Mouse (Mus musculus): ENCODE measurements around the gene Slc16a4. TPM values are rescaled to one million over a fixed set of nuclear protein-coding genes. Genes with fewer than 3 reads are reported as not detected.

Gene Slc16a4
- polyA plus RNA-seq (2015; fragmentation: Nextera tagmentation; extraction: Ambion mirVana): 0.30 and 0.39 TPM in 2 replicates

DNA sequence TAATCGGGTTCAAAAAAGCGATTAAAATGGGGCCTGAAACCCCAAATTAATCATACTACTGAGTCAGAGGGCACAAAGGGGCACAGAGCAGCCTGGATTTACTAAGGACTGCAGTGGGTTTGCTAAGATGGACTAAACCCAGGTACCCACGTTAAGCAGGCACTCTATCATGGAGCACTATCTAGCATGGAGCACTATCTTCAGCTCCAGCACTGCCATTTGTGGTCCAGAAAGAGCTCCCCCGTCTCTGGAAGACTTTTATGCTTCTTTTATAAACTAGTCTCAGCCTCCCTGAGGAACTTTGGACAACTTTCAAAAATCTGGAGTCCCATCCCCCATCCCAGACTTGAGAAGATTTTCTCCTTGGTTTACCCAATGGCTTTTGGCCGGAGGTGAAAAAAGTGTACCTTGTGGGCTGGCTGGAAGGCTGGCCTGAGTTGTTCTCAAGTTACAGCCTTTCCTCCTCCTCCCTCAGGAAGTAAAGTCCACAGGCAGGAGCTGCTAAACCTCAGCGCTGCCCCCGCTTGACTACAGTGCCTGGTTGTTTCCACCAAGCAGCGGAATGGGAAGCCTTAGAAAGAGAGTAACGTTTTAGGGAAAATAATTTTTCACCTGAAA lies at the start of gene Slc16a4:
Slc16a4 (plus strand) TSS at position 467 of the 618 bp plus-strand sequence.
- no peak for ATAC-seq (ENCODE audit: low read depth)
- Histone ChIP-seq H3K9ac (ENCODE audit: low read depth, low read length) (no peak within 1 kb of the TSS), H3K27me3 (ENCODE audit: control insufficient read depth, insufficient read depth, low read depth, low read length) (no peaks in the 10 kb centered on the region), H3K36me3 (ENCODE audit: control insufficient read depth, insufficient read depth) (no peaks in the 10 kb centered on the region), H3K4me1 (ENCODE audit: control insufficient read depth, low read depth, low read length) (no peaks in the 10 kb centered on the region; the same call in 1 of the 2 replicates), H3K4me3 (ENCODE audit: low read depth, low read length) (no peak within 1 kb of the TSS), H3K27ac (ENCODE audit: low read length) (no peak within 1 kb of the TSS), H3K4me2 (ENCODE audit: low read depth, low read length) (no peak within 1 kb of the TSS), H3K9me3 (replicated peaks; ENCODE audit: control insufficient read depth, low read length) (no peaks in the 10 kb centered on the region)
- 32% methylated on average over 9 of the region's 9 CpGs for WGBS (ENCODE audit: insufficient replicate concordance)

DNA sequence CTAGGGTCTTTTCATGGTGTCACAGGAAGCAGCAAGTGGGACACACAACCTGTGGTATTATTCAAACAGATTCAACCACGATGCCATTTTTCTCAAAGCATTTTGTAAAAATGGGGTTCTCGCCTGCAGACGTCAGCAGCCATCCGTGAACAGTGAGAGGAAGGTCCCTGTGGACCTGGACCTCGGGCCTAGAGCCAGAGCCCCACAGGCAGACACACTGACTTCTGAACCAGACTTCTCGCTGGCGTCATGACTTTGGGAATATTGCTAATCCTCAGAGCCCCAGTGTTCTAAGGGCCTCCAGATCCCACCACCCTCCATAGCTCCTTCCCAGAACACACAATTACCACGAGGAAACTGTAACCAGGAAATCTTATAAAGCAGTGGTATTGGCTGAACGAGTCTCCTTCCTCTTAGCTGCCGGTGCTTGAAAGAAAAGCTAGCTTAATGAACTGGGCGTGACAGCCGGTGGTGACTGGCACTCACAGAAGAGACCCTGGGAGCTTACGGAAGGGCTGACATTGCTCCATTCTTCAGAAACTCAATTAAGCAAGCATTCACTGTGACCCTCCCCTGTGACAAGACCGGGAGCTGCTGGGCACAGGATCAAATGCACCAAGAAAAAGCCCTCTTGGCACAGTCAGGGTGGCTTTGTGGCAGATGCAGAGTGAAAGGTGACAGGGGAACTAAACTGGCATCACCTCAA lies 49.5 kb upstream of the Slc16a4 start:
- no peak for ATAC-seq (ENCODE audit: low read depth)
- H3K27ac ChIP-seq (ENCODE audit: low read length): no peak overlapping the region
- H3K4me1 ChIP-seq (ENCODE audit: control insufficient read depth, low read depth, low read length): no peaks in the 10 kb centered on the region
- WGBS (ENCODE audit: insufficient replicate concordance): 41% methylated on average over 14 of the region's 14 CpGs
- no peaks in the 10 kb centered on the region for H3K27me3 ChIP-seq (ENCODE audit: control insufficient read depth, insufficient read depth, low read depth, low read length)
- H3K4me3 ChIP-seq (ENCODE audit: low read depth, low read length): no peak overlapping the region
- no peak overlapping the region for H3K9ac ChIP-seq (ENCODE audit: low read depth, low read length)
- no peaks in the 10 kb centered on the region for H3K36me3 ChIP-seq (ENCODE audit: control insufficient read depth, insufficient read depth)
- no peaks in the 10 kb centered on the region for H3K9me3 ChIP-seq (replicated peaks; ENCODE audit: control insufficient read depth, low read length)
- no peak overlapping the region for H3K4me2 ChIP-seq (ENCODE audit: low read depth, low read length)

DNA sequence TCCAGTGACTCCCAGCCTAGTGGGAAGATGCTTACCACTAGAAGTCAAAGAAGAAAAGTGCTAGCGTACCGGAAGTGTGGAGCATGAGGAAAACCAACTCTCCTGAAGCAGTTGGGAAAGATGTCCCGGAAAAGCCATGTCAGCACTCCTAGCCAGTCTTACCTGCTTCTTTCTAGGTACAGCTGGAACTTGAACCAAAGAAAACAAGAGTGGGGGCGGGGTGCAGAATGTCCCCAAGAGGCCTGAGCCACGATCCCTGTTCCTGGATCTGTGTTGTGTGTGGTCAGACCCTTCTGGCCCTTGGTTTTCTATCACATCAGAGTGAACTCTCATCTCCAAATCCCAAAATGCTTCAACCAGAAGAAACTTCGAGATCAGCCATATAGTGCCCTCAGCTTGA lies 44.2 kb upstream of the Slc16a4 start:
- H3K27ac ChIP-seq (ENCODE audit: low read length): no peak overlapping the region
- no peak for ATAC-seq (ENCODE audit: low read depth)
- H3K4me2 ChIP-seq (ENCODE audit: low read depth, low read length): no peak overlapping the region
- no peaks in the 10 kb centered on the region for H3K27me3 ChIP-seq (ENCODE audit: control insufficient read depth, insufficient read depth, low read depth, low read length)
- no peak overlapping the region for H3K4me3 ChIP-seq (ENCODE audit: low read depth, low read length)
- 60% methylated on average over 6 of the region's 6 CpGs for WGBS (ENCODE audit: insufficient replicate concordance)
- no peaks in the 10 kb centered on the region for H3K4me1 ChIP-seq (ENCODE audit: control insufficient read depth, low read depth, low read length)
- H3K9ac ChIP-seq (ENCODE audit: low read depth, low read length): no peak overlapping the region
- H3K9me3 ChIP-seq (replicated peaks; ENCODE audit: control insufficient read depth, low read length): no peaks in the 10 kb centered on the region
- H3K36me3 ChIP-seq (ENCODE audit: control insufficient read depth, insufficient read depth): no peaks in the 10 kb centered on the region

DNA sequence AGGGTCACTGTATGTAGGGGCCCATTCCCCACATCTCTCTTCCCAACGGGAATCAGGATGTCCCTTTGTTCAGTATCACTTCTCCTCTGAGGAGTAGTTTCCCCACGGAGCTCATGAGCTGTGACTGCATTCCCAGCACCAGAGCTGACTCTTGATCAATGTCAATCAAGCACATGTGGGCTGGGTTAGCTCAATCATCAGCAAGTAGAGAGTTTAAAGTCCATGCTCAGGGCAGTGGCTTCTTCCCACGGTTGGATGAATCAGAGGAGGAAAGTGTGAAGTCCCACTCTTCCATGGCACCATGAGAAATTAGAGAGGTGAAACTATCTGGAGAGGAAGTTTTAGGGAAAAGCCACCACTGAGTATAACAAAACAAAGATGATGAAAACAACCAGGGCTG lies 42.0 kb upstream of the Slc16a4 start:
- H3K4me1 ChIP-seq (ENCODE audit: control insufficient read depth, low read depth, low read length): no peaks in the 10 kb centered on the region
- H3K4me2 ChIP-seq (ENCODE audit: low read depth, low read length): no peak overlapping the region
- H3K36me3 ChIP-seq (ENCODE audit: control insufficient read depth, insufficient read depth): no peaks in the 10 kb centered on the region
- no peak overlapping the region for H3K27ac ChIP-seq (ENCODE audit: low read length)
- H3K9me3 ChIP-seq (replicated peaks; ENCODE audit: control insufficient read depth, low read length): no peaks in the 10 kb centered on the region
- whole genome bisulfite sequencing (ENCODE audit: insufficient replicate concordance): 29% methylated on average over 3 of the region's 3 CpGs
- ATAC-seq (ENCODE audit: low read depth): no peak
- no peaks in the 10 kb centered on the region for H3K27me3 ChIP-seq (ENCODE audit: control insufficient read depth, insufficient read depth, low read depth, low read length)
- no peak overlapping the region for H3K4me3 ChIP-seq (ENCODE audit: low read depth, low read length)
- no peak overlapping the region for H3K9ac ChIP-seq (ENCODE audit: low read depth, low read length)

DNA sequence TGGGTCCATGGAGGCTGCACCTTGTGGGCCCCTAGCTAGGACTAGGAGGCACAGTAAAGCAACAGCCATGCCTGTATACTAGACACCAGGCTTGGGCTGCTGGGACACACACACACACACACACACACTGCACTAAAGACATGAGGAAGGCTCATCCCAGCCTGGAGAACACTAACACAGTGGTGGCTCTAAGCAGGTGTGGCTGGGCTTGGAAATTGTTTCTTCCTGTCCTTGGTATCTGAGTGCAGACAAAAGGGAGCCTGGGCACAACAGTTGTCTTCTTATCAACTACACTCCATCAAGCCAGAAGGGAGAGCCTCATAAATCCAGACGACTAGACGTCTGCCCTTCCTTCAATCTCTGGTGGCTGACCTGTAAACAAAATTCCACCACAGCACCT lies 40.7 kb upstream of the Slc16a4 start:
- Histone ChIP-seq H3K27me3 (ENCODE audit: control insufficient read depth, insufficient read depth, low read depth, low read length) (no peaks in the 10 kb centered on the region), H3K4me1 (ENCODE audit: control insufficient read depth, low read depth, low read length) (no peaks in the 10 kb centered on the region), H3K36me3 (ENCODE audit: control insufficient read depth, insufficient read depth) (no peaks in the 10 kb centered on the region), H3K4me3 (ENCODE audit: low read depth, low read length) (no peak overlapping the region), H3K27ac (ENCODE audit: low read length) (no peak overlapping the region), H3K9ac (ENCODE audit: low read depth, low read length) (no peak overlapping the region), H3K4me2 (ENCODE audit: low read depth, low read length) (no peak overlapping the region), H3K9me3 (replicated peaks; ENCODE audit: control insufficient read depth, low read length) (no peaks in the 10 kb centered on the region)
- no peak for ATAC-seq (ENCODE audit: low read depth)
- WGBS (ENCODE audit: insufficient replicate concordance): 9% methylated on average over 2 of the region's 2 CpGs

DNA sequence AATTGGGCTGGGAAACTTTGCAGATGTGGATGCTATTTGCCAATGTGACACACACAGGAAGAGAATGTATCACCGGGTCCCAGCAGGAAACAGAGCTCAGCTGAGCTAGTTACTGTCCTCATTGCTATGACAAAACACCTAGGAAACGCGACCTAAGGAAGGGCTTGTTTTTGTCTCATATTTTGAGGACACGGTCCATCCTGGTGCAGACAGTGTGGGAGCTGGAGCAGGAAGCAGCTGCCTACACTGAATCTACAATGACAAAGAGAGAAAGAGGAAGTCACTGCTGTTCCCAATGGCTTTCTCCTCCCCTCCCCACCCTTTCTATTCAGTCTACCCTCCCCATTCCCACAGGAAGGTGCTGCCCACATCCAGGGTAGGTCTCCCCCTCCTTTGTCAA lies 39.0 kb upstream of the Slc16a4 start:
- no peaks in the 10 kb centered on the region for H3K4me1 ChIP-seq (ENCODE audit: control insufficient read depth, low read depth, low read length)
- H3K9me3 ChIP-seq (replicated peaks; ENCODE audit: control insufficient read depth, low read length): no peaks in the 10 kb centered on the region
- 20% methylated on average over 4 of the region's 4 CpGs for WGBS (ENCODE audit: insufficient replicate concordance)
- H3K27ac ChIP-seq (ENCODE audit: low read length): no peak overlapping the region
- no peak overlapping the region for H3K4me3 ChIP-seq (ENCODE audit: low read depth, low read length)
- H3K9ac ChIP-seq (ENCODE audit: low read depth, low read length): no peak overlapping the region
- H3K36me3 ChIP-seq (ENCODE audit: control insufficient read depth, insufficient read depth): no peaks in the 10 kb centered on the region
- no peak overlapping the region for H3K4me2 ChIP-seq (ENCODE audit: low read depth, low read length)
- no peaks in the 10 kb centered on the region for H3K27me3 ChIP-seq (ENCODE audit: control insufficient read depth, insufficient read depth, low read depth, low read length)
- ATAC-seq (ENCODE audit: low read depth): no peak

- H3K9me3 ChIP-seq (replicated peaks; ENCODE audit: control insufficient read depth, low read length): no peaks in the 10 kb centered on the region
- WGBS (ENCODE audit: insufficient replicate concordance): 58% methylated on average over 5 of the region's 5 CpGs
- H3K4me1 ChIP-seq (ENCODE audit: control insufficient read depth, low read depth, low read length): no peaks in the 10 kb centered on the region
- H3K4me3 ChIP-seq (ENCODE audit: low read depth, low read length): no peak overlapping the region
- H3K9ac ChIP-seq (ENCODE audit: low read depth, low read length): no peak overlapping the region
- no peaks in the 10 kb centered on the region for H3K36me3 ChIP-seq (ENCODE audit: control insufficient read depth, insufficient read depth)
- no peak overlapping the region for H3K4me2 ChIP-seq (ENCODE audit: low read depth, low read length)
- no peak for ATAC-seq (ENCODE audit: low read depth)
- H3K27me3 ChIP-seq (ENCODE audit: control insufficient read depth, insufficient read depth, low read depth, low read length): no peaks in the 10 kb centered on the region
- H3K27ac ChIP-seq (ENCODE audit: low read length): no peak overlapping the region
Observed at GRCm38 (mm10) chr3:107253925-107254324, 37.1 kb upstream of the Slc16a4 start.

GRCm38 (mm10) chr3:107255992-107256391 lies 35.0 kb upstream of the Slc16a4 start:
- no peak for ATAC-seq (ENCODE audit: low read depth)
- no peak overlapping the region for H3K27ac ChIP-seq (ENCODE audit: low read length)

GRCm38 (mm10) chr3:107256724-107257123 lies 34.3 kb upstream of the Slc16a4 start:
- Histone ChIP-seq H3K4me3 (ENCODE audit: low read depth, low read length) (no peak overlapping the region), H3K36me3 (ENCODE audit: control insufficient read depth, insufficient read depth) (no peaks in the 10 kb centered on the region), H3K9ac (ENCODE audit: low read depth, low read length) (no peak overlapping the region), H3K4me1 (ENCODE audit: control insufficient read depth, low read depth, low read length) (no peaks in the 10 kb centered on the region), H3K27ac (ENCODE audit: low read length) (no peak overlapping the region), H3K27me3 (ENCODE audit: control insufficient read depth, insufficient read depth, low read depth, low read length) (no peaks in the 10 kb centered on the region), H3K9me3 (replicated peaks; ENCODE audit: control insufficient read depth, low read length) (no peaks in the 10 kb centered on the region), H3K4me2 (ENCODE audit: low read depth, low read length) (no peak overlapping the region)
- no peak for ATAC-seq (ENCODE audit: low read depth)
- WGBS (ENCODE audit: insufficient replicate concordance): 54% methylated on average over 7 of the region's 7 CpGs

More at GRCm38 (mm10) chr3:107255992-107256391, 35.0 kb upstream of the Slc16a4 start:
- Histone ChIP-seq H3K9ac (ENCODE audit: low read depth, low read length) (no peak overlapping the region), H3K4me2 (ENCODE audit: low read depth, low read length) (no peak overlapping the region), H3K4me1 (ENCODE audit: control insufficient read depth, low read depth, low read length) (no peaks in the 10 kb centered on the region), H3K9me3 (replicated peaks; ENCODE audit: control insufficient read depth, low read length) (no peaks in the 10 kb centered on the region), H3K27me3 (ENCODE audit: control insufficient read depth, insufficient read depth, low read depth, low read length) (no peaks in the 10 kb centered on the region), H3K36me3 (ENCODE audit: control insufficient read depth, insufficient read depth) (no peaks in the 10 kb centered on the region), H3K4me3 (ENCODE audit: low read depth, low read length) (no peak overlapping the region)
- WGBS (ENCODE audit: insufficient replicate concordance): 63% methylated on average over 3 of the region's 3 CpGs

All from liver, embryonic 16.5 days (tissue).